Mouse (Mus musculus) lung, adult 2 months (tissue): ENCODE data around the gene Cryba2. TPM values are rescaled to one million over a fixed set of nuclear protein-coding genes. Genes with fewer than 3 reads are reported as not detected.

Experiments used
- DNase-seq: peaks from one replicate; pipeline ENCODE4 v3.0.0; 2022
- H3K4me1 ChIP-seq: fragments of 200-500 bp; 2 replicates; pipeline ENCODE4 v1.6.1; 2011; ENCODE audit warnings: low read length; ENCODE audit not compliant: control insufficient read depth, insufficient read depth
- H3K4me3 ChIP-seq: fragments of 200-500 bp; replicated peaks from 2 replicates; pipeline ENCODE3; 2011; ENCODE audit warnings: low read depth, mild to moderate bottlenecking, control low read depth, low read length; ENCODE audit errors: extremely low read depth
- CTCF ChIP-seq: fragments of 200-500 bp; IDR thresholded peaks from 2 replicates; pipeline ENCODE4 v1.5.1; 2011; ENCODE audit warnings: mild to moderate bottlenecking, low read length, control low read depth; ENCODE audit not compliant: insufficient read depth
- POLR2A ChIP-seq: fragments of 200-500 bp; IDR thresholded peaks from 2 replicates; pipeline ENCODE4 v1.6.1; 2011; ENCODE audit warnings: low read depth, mild to moderate bottlenecking, control low read depth, low read length, borderline replicate concordance; ENCODE audit errors: extremely low read depth
- WGBS: fragments of 180-500 bp; shearing (Covaris S2); methylation state at CpG from one replicate; pipeline ENCODE4 v1.1.7; 2018; 5-methylcytosine and 5-hydroxymethylcytosine counted together
- polyA plus RNA-seq: library from polyadenylated mRNA; depleted of rRNA; stranded (reverse); fragments of >200 nt; gene quantifications from 2 replicates; pipeline ENCODE4 v1.2.3, GENCODE M21; 2012

The Cryba2 gene
- polyA plus RNA-seq, 1 experiment: not detected

DNA sequence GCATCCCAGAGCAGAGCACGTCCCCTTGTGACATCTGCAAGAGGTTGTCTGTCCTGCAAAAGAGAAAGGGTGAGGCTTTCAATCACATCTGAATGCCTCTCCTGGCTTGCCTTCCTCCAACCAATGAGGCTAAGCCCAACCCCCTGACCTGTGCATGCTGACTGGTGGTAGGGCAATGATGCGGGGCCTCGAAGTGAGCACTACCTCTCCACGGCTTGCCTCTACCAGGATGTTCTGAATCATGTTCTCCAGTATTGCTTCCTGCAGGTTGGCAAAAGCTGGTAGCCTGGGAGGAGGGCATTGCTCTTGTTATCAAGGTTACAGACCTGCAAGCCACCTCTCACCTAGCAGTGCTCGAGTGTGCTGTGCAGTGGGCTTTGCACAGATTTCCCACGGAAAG lies 9.2 kb upstream of the Cryba2 start:
- WGBS: 12% methylated on average over 6 of the region's 6 CpGs
- Histone ChIP-seq H3K4me3 (no peak overlapping the region), H3K4me1 (no peaks in the 10 kb centered on the region)
- DNase-seq: no peak
- TF ChIP-seq CTCF (no peak), POLR2A (no peak)

DNA sequence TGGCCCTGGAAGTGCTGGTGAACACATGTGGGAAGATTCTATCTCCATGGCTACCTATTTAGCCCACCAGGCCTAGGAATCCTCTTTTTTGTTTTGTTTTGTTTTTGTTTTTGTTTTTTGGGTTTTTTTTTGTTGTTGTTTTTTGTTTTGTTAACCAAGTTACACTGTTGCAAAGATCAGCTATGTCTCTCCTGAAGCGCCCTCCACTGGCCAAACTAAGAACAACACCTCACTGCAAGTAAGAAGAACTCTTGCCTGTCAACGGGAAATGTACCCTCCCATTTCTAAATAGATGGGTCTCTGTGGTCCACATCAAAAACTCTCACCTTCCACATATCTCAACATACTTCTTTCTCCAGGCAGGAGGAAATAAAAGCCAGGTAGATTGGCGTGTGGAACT lies 8.7 kb upstream of the Cryba2 start:
- WGBS: 7% methylated on average over 3 of the region's 3 CpGs
- Histone ChIP-seq H3K4me3 (no peak overlapping the region), H3K4me1 (no peaks in the 10 kb centered on the region)
- no peak for TF ChIP-seq CTCF
- TF ChIP-seq POLR2A: no peak
- DNase-seq: peak; percentile 46

DNA sequence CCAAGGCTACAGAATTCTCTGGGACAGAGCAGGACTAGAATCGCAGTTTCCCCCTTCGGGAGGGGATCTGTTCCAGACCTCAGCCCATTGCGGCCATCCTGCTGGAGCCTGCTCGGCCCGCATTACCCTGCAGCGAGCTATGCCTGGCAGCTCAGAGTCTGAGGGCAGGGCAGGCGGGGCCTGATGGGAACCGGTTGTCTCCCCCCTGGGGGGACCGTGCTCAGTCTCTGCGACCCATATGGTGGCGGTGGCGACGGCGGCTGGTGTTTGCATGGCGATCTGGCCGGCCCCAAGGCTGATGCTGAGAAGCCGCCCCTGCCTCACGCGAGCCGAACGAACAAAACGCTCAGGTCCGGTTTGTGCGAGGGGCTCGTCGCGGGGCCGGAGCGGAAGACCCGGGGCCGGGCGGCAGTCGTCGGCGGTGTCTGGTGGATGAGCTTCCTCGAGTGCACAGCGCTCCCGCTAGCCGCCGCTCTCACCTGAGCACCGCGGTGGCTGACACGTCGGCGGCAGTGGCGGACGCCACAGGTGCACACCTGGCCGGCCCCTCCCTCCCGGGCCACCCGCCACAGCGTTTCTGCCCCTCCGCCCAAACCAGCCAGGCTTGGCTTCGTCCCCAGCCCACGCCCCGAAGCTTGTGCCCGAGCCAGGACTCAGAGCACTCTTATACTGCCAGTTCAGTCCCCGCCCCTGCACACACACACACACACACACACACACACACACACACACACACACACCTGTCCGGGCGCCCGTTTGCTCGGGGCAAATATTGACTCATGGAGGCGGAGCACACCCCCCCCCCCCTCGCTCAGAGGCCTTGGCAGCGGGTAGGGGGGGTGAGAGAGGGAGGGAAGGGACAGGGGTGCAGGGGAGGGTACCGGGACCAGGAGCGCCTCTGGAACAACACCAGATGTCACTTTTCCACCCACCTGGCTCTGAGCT lies 7.7 kb upstream of the Cryba2 start:
- DNase-seq: peak; percentile 77
- Histone ChIP-seq H3K4me1 (no peaks in the 10 kb centered on the region), H3K4me3 (peak overlapping the region; percentile 1)
- 1% methylated on average over 65 of the region's 66 CpGs for WGBS
- TF ChIP-seq CTCF (no peak), POLR2A (no peak)

DNA sequence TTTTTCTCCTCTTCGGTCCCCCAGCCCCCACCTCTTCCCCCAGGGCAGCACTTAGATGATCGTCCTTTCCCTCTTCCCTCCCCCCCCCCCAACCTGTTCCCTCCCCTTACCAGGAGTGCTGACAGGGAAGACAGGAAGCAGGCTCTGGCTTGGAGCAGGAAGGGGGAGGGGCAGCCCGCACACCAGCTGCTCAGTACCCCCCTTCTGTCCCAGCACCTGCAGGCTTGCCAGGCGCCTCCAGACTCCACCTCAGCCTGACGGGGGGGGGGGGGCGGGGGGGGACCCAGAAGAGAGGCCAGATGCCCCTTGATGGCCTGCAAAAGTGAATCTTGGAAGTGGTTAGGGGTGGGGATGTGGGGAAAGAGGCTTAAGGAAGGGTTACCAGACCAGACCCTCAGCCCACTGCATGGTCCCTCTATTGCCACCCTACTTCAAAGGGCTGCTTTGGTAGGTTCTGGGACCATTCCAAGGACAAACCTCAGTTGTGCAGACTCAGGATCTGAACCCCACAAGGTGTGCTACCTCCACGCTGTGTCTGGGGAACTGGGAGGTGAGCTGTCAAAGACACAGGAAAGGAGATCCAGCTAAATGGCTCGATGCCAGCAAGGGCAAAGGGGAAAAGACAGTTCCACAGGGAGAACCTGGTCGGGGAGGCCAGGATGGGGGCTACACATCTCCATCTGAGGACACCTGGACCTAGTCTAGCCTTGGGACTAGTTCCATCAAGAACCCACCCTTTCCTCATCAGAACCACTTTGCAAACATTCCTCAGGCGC lies 5.9 kb upstream of the Cryba2 start:
- DNase-seq: no peak
- 7% methylated on average over 7 of the region's 10 CpGs for WGBS
- Histone ChIP-seq H3K4me3 (no peak overlapping the region), H3K4me1 (no peaks in the 10 kb centered on the region)
- TF ChIP-seq POLR2A: no peak
- TF ChIP-seq CTCF: no peak

DNA sequence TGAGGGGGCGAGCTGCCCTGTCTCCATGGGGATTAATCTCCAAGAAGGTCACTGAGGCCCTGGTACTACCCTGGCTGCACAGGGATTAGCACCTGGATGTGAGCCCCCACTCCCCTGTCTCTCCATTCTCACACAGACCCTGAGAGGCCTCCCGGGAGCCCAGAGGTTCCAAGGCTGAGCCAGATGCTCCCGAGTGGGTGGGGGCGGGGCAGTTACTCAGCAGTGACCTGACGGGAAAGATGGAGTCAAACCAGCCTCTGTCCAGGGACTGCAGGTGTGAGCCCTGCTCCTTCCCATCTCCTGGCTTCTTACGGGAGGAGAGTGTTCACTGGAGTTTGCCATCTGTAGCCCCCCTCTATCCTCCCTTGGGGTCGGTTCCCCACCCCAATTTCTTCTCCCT lies 5.0 kb upstream of the Cryba2 start:
- WGBS: 8% methylated on average over 7 of the region's 7 CpGs
- Histone ChIP-seq H3K4me3 (no peak overlapping the region), H3K4me1 (no peaks in the 10 kb centered on the region)
- TF ChIP-seq POLR2A: no peak
- no peak for TF ChIP-seq CTCF
- no peak for DNase-seq

DNA sequence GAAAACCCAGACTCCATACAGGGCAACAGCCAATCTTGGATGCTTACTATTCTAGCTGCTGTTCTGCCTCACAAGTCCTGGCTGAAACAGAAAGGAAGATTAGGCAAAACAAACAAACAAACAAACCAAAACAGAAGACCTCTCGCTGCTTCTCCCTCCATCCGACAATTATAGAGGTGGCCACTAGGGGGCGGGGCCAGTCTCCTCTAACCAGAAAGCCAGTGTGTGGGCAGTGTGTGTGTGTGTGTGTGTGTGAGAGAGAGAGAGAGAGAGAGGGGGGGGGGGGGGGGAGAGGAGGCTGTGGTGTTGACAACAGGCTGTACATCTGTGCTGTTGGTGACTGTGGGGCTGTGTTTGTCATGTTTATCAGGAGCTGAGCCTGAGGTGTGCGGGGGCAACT lies 2.0 kb upstream of the Cryba2 start:
- DNase-seq: peak; percentile 38
- Histone ChIP-seq H3K4me1 (no peaks in the 10 kb centered on the region), H3K4me3 (no peak overlapping the region)
- TF ChIP-seq POLR2A: no peak
- TF ChIP-seq CTCF: peak; percentile 59
- WGBS: 16% methylated on average over 4 of the region's 4 CpGs

DNA sequence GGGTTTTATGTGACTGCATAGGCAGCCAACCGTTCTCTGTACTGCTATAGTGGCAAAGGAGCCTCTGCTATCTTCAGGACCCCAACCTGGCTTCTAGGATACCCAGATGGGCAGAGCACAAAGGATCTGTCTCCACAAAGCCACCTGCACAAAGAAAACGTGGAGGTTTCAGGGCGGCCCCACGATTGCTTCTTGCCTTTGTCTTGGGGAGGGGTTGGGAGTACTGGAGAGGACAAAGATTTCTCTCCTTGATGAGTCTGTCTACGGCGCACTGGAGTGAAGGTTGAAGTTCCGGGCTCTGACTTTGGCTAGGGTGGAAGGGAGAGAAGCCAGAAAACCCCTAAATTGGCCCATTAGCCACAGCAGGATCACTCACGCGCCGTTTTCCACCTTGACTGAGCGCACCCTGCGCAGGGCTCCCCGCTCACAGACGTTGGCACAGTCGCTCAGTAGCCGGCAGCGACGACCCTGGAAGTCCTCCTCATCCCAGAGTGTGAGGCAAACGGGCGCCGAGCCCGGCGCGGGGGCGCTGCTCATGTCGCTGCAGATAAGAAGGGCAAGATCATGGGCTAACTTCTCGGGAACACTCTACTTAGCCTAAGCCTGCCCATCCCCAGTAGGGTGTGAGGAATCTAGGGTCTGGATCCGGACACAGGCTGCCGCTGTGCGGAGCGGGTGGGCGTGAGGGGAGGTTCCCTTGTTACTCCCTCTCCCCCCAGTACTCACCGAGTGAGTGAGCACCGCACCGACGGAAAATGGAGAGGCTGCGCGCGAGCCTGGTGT lies 401 bp downstream of the Cryba2 start:
- Histone ChIP-seq H3K4me3 (no peak overlapping the region), H3K4me1 (no peaks in the 10 kb centered on the region)
- TF ChIP-seq CTCF: no peak
- no peak for TF ChIP-seq POLR2A
- 4% methylated on average over 39 of the region's 39 CpGs for WGBS
- no peak for DNase-seq

DNA sequence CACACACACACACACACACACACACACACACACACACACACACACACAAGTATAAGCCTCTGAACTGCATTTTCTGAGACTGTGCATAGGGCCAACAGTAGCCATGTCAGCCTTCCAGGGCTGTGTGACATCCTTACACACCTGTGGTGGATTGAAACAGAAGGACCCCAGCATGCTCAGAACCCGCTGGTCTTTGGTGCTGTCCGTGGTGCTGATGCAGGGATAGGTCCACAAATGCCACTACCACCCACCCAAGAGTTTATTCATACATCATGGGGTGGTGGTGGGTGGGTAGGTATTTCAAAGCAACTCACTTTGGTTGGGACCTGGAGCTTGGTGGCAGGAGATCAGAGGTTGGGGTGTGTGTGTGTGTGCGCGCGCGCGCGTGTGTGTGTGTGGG lies 1.4 kb downstream of the Cryba2 start:
- H3K4me3 ChIP-seq: no peak overlapping the region
- H3K4me1 ChIP-seq: no peaks in the 10 kb centered on the region
- DNase-seq: no peak
- no peak for TF ChIP-seq POLR2A
- TF ChIP-seq CTCF: no peak
- under 1% methylated on average over 7 of the region's 8 CpGs for WGBS
